Mouse (Mus musculus): ENCODE results near the gene Prkaca.

GRCm38 (mm10) chr8:83978200-83978599 is 5.4 kb downstream of the Prkaca start:
- TF ChIP-seq POLR2A (IDR thresholded peaks at IDR 0.05; ENCODE audit: borderline replicate concordance, low read depth, low read length) (no peak), CTCF (IDR thresholded peaks at IDR 0.05; ENCODE audit: low read depth, low read length) (no peak)

Data from bone marrow macrophage, adult 2 months (primary cell).